Mouse (Mus musculus): Measurements from ENCODE around the gene Fndc3b.

- TF ChIP-seq EP300 (IDR thresholded peaks at IDR 0.05; ENCODE audit: low read length), result no peak
- no peak for TF ChIP-seq CTCF (conservative IDR thresholded peaks at IDR 0.05 in 1 of 2, IDR thresholded peaks at IDR 0.05 in 1 of 2; ENCODE audit: low read depth in 2 of 2, low read length in 2 of 2)
- TF ChIP-seq MAZ (IDR thresholded peaks at IDR 0.05; ENCODE audit: low read depth, low read length), result no peak
Observed at GRCm38 (mm10) chr3:27531993-27532392, 179.1 kb downstream of the Fndc3b start.
